Mouse (Mus musculus) liver, embryonic 14.5 days (tissue): ENCODE measurements at regions not wholly inside any gene's neighbourhood (a gene's known extent, or its start where the extent isn't known, plus 50 kb on each side); places are given as distances from the start of the nearest gene placed in this dataset.

Experiments
- CTCF ChIP-seq: IDR thresholded peaks from 2 replicates; pipeline ENCODE4 v1.5.1; 2016; ENCODE audit warnings: antibody characterized with exemption, low read depth, control low read depth
- EP300 ChIP-seq: IDR thresholded peaks from 2 replicates; pipeline ENCODE4 v1.6.1; 2016; ENCODE audit warnings: antibody characterized with exemption, low read depth

DNA sequence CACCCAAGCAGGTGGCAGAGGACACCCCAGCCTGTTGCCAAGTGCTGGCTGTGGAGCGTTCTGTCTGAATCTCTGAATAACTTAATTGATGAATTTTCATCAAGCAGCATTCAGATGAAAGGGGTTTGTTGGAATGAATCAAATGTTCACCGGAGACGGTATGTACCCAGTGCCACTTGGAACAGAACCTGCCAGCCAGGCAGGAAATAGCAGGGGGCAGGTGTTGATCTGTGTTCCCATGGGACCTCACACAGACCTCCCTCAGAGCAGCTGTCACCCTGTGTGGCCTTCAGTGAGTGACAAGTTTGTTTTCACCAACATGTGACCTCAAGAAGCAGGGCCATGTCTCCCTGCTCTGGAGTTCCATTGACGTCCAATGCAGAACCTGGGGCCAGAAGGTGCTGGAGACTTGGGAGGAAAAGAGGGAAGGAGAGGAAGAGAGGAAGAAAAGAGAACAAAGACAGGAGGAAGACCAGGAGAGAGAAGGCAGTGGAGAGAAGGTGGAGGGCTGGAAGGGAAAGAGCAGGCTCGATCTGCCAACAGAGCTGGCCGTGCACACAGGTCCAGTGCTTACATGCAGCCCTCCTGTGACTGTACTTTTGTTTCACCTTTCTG is 57.3 kb upstream of the 1700021F07Rik start:
- no peak for TF ChIP-seq CTCF
- no peak for TF ChIP-seq EP300
